Mouse (Mus musculus) MEL (cell line): ENCODE results near the gene Crebzf. TPM values are rescaled to one million over a fixed set of nuclear protein-coding genes. Genes with fewer than 3 reads are reported as not detected.

ENCODE experiments used
- DNase-seq: peaks from one replicate; pipeline ENCODE4 v3.0.0; 2011; ENCODE audit warnings: low read depth, low spot score
- H3K27ac ChIP-seq: 2 replicates; pipeline ENCODE4 v1.5.1; 2012; ENCODE audit warnings: low read depth, mild to moderate bottlenecking, control low read depth, low read length, moderate library complexity; ENCODE audit not compliant: control insufficient read depth
- H3K27me3 ChIP-seq, 2 experiments: fragments of 150-350 bp in 1 of 2; sonication (generic) in 1 of 2; 2 replicates each; pipeline ENCODE4 v1.6.1; 2012; ENCODE audit warnings: low read length in 2 of 2, mild to moderate bottlenecking in 2 of 2, improper control_type of control experiment in 1 of 2, moderate library complexity in 1 of 2; ENCODE audit not compliant: insufficient read depth in 2 of 2, control insufficient read depth in 1 of 2
- H3K36me3 ChIP-seq, 2 experiments: 2 replicates each; pipeline ENCODE4 v1.6.1; 2012 to 2014; ENCODE audit warnings: low read length in 2 of 2, improper control_type of control experiment in 1 of 2, inconsistent platforms in 1 of 2, mild to moderate bottlenecking in 1 of 2; ENCODE audit not compliant: insufficient read depth in 2 of 2, control insufficient read depth in 1 of 2
- H3K4me1 ChIP-seq, 2 experiments: fragments of 150-350 bp in 1 of 2; sonication (generic) in 1 of 2; 2 replicates each; pipeline ENCODE4 v1.6.1; 2012; ENCODE audit warnings: low read length in 2 of 2, improper control_type of control experiment in 1 of 2, mild to moderate bottlenecking in 1 of 2; ENCODE audit not compliant: insufficient read depth in 2 of 2, control insufficient read depth in 1 of 2
- H3K4me3 ChIP-seq, 2 experiments: fragments of 150-350 bp in 1 of 2; sonication (generic) in 1 of 2; 2 replicates each; pipeline ENCODE4 v1.5.1; 2012; ENCODE audit warnings: low read depth in 2 of 2, low read length in 2 of 2, mild to moderate bottlenecking in 2 of 2, moderate library complexity in 2 of 2, control low read depth in 1 of 2, improper control_type of control experiment in 1 of 2; ENCODE audit not compliant: control insufficient read depth in 1 of 2, insufficient read depth in 1 of 2
- H3K79me2 ChIP-seq: 2 replicates; pipeline ENCODE4 v1.6.1; 2012; ENCODE audit warnings: mild to moderate bottlenecking, low read length, moderate library complexity; ENCODE audit not compliant: control insufficient read depth, poor library complexity, insufficient read depth
- H3K9ac ChIP-seq: 2 replicates; pipeline ENCODE4 v1.6.1; 2012; ENCODE audit warnings: low read depth, mild to moderate bottlenecking, control low read depth, low read length, moderate library complexity; ENCODE audit not compliant: control insufficient read depth, poor library complexity, severe bottlenecking
- H3K9me3 ChIP-seq: fragments of 150-350 bp; sonication (generic); replicated peaks from 2 replicates; pipeline ENCODE4 v1.6.1; 2012; ENCODE audit warnings: mild to moderate bottlenecking, low read length, improper control_type of control experiment, moderate library complexity; ENCODE audit not compliant: insufficient read depth
- CHD1 ChIP-seq: IDR thresholded peaks from 2 replicates; pipeline ENCODE4 v1.6.1; 2012; ENCODE audit warnings: low read depth, mild to moderate bottlenecking, inconsistent platforms, low read length, improper control_type of control experiment
- CHD2 ChIP-seq: IDR thresholded peaks from 2 replicates; pipeline ENCODE4 v1.6.1; 2011; ENCODE audit warnings: low read length, improper control_type of control experiment
- CTCF ChIP-seq, 3 experiments: IDR thresholded peaks in 2 of 3; conservative IDR thresholded peaks in 1 of 3; 2 replicates each; pipeline ENCODE4 v1.5.1; 2011 to 2012; ENCODE audit warnings: low read length in 3 of 3, low read depth in 2 of 3, mild to moderate bottlenecking in 2 of 3, improper control_type of control experiment in 1 of 3, inconsistent platforms in 1 of 3, mixed read lengths in 1 of 3, moderate library complexity in 1 of 3; ENCODE audit not compliant: control insufficient read depth in 1 of 3, insufficient read depth in 1 of 3, poor library complexity in 1 of 3, severe bottlenecking in 1 of 3
- E2F4 ChIP-seq: IDR thresholded peaks from 2 replicates; pipeline ENCODE4 v1.6.1; 2011; ENCODE audit warnings: low read depth, low read length, improper control_type of control experiment, borderline replicate concordance
- ETS1 ChIP-seq: IDR thresholded peaks from 2 replicates; pipeline ENCODE4 v1.6.1; 2012; ENCODE audit warnings: low read depth, mild to moderate bottlenecking, inconsistent platforms, low read length, improper control_type of control experiment, moderate library complexity
- GABPA ChIP-seq: IDR thresholded peaks from 2 replicates; pipeline ENCODE4 v1.6.1; 2012; ENCODE audit warnings: low read depth, mild to moderate bottlenecking, inconsistent platforms, low read length, improper control_type of control experiment, moderate library complexity
- GATA1 ChIP-seq: IDR thresholded peaks from 2 replicates; pipeline ENCODE4 v1.6.1; 2011; ENCODE audit warnings: low read depth, low read length, improper control_type of control experiment
- HCFC1 ChIP-seq: IDR thresholded peaks from 2 replicates; pipeline ENCODE4 v1.6.1; 2012; ENCODE audit warnings: low read depth, mild to moderate bottlenecking, inconsistent platforms, low read length, improper control_type of control experiment, moderate library complexity
- KAT2A ChIP-seq: conservative IDR thresholded peaks from 2 replicates; pipeline ENCODE4 v1.6.1; 2012; ENCODE audit warnings: low read depth, low read length, improper control_type of control experiment, inconsistent platforms
- MAFK ChIP-seq: IDR thresholded peaks from 2 replicates; pipeline ENCODE4 v1.6.1; 2011; ENCODE audit warnings: low read depth, mild to moderate bottlenecking, low read length, improper control_type of control experiment, borderline replicate concordance
- MXI1 ChIP-seq: IDR thresholded peaks from 2 replicates; pipeline ENCODE4 v1.6.1; 2011; ENCODE audit warnings: mild to moderate bottlenecking, low read depth, low read length, improper control_type of control experiment
- MYB ChIP-seq: IDR thresholded peaks from 2 replicates; pipeline ENCODE4 v1.6.1; 2011; ENCODE audit warnings: mild to moderate bottlenecking, low read depth, low read length, improper control_type of control experiment
- MYC ChIP-seq: IDR thresholded peaks from 2 replicates; pipeline ENCODE4 v1.6.1; 2011; ENCODE audit warnings: low read depth, mild to moderate bottlenecking, low read length, improper control_type of control experiment, moderate library complexity
- NELFE ChIP-seq: IDR thresholded peaks from 2 replicates; pipeline ENCODE4 v1.6.1; 2011; ENCODE audit warnings: low read depth, low read length, improper control_type of control experiment
- NRF1 ChIP-seq: IDR thresholded peaks from 2 replicates; pipeline ENCODE4 v1.6.1; 2014; ENCODE audit warnings: low read depth, mild to moderate bottlenecking, inconsistent platforms, low read length, improper control_type of control experiment, moderate library complexity; ENCODE audit not compliant: poor library complexity, insufficient read depth, severe bottlenecking
- POLR2A ChIP-seq, 2 experiments: IDR thresholded peaks; 2 replicates each; pipeline ENCODE4 v1.6.1; 2011 to 2012; ENCODE audit warnings: low read length in 2 of 2, mild to moderate bottlenecking in 2 of 2, control low read depth in 1 of 2, improper control_type of control experiment in 1 of 2, low read depth in 1 of 2, moderate library complexity in 1 of 2; ENCODE audit not compliant: control insufficient read depth in 1 of 2, insufficient read depth in 1 of 2, poor library complexity in 1 of 2
- POLR2AphosphoS2 ChIP-seq: IDR thresholded peaks from 2 replicates; pipeline ENCODE4 v1.6.1; 2011; ENCODE audit warnings: low read length, improper control_type of control experiment
- POLR2AphosphoS5 ChIP-seq: IDR thresholded peaks from 2 replicates; pipeline ENCODE4 v1.6.1; 2012; ENCODE audit warnings: low read depth, borderline replicate concordance, mild to moderate bottlenecking, inconsistent platforms, low read length, moderate library complexity, mixed read lengths
- RAD21 ChIP-seq: IDR thresholded peaks from 2 replicates; pipeline ENCODE4 v1.6.1; 2011; ENCODE audit warnings: mild to moderate bottlenecking, low read depth, low read length, improper control_type of control experiment
- RCOR1 ChIP-seq: IDR thresholded peaks from 2 replicates; pipeline ENCODE4 v1.6.1; 2012; ENCODE audit warnings: low read depth, mild to moderate bottlenecking, inconsistent platforms, low read length, improper control_type of control experiment
- SMC3 ChIP-seq: IDR thresholded peaks from 2 replicates; pipeline ENCODE4 v1.6.1; 2011; ENCODE audit warnings: low read depth, low read length, improper control_type of control experiment
- TAL1 ChIP-seq: IDR thresholded peaks from 2 replicates; pipeline ENCODE4 v1.6.1; 2012; ENCODE audit warnings: mild to moderate bottlenecking, inconsistent platforms, low read length, moderate library complexity, mixed read lengths
- TBP ChIP-seq: IDR thresholded peaks from 2 replicates; pipeline ENCODE4 v1.8.0; 2011; ENCODE audit warnings: low read depth, low read length, improper control_type of control experiment
- UBTF ChIP-seq: IDR thresholded peaks from 2 replicates; pipeline ENCODE4 v1.6.1; 2012; ENCODE audit warnings: low read depth, mild to moderate bottlenecking, inconsistent platforms, low read length, improper control_type of control experiment, moderate library complexity, borderline replicate concordance; ENCODE audit not compliant: insufficient read depth
- USF1 ChIP-seq: IDR thresholded peaks from 2 replicates; pipeline ENCODE4 v1.6.1; 2014; ENCODE audit warnings: low read depth, mild to moderate bottlenecking, inconsistent platforms, low read length, improper control_type of control experiment, moderate library complexity
- USF2 ChIP-seq, 2 experiments: IDR thresholded peaks; 2 replicates each; pipeline ENCODE4 v1.6.1; 2011 to 2012; ENCODE audit warnings: improper control_type of control experiment in 2 of 2, low read length in 2 of 2, borderline replicate concordance in 1 of 2, inconsistent platforms in 1 of 2, low read depth in 1 of 2, mild to moderate bottlenecking in 1 of 2; ENCODE audit not compliant: insufficient read depth in 1 of 2
- ZKSCAN1 ChIP-seq: IDR thresholded peaks from 2 replicates; pipeline ENCODE4 v1.6.1; 2012; ENCODE audit warnings: low read depth, mild to moderate bottlenecking, inconsistent platforms, low read length, improper control_type of control experiment, moderate library complexity
- ZMIZ1 ChIP-seq: IDR thresholded peaks from 2 replicates; pipeline ENCODE4 v1.6.1; 2012; ENCODE audit warnings: low read depth, mild to moderate bottlenecking, inconsistent platforms, low read length, improper control_type of control experiment, moderate library complexity
- ZNF384 ChIP-seq: IDR thresholded peaks from 2 replicates; pipeline ENCODE4 v1.6.1; 2012; ENCODE audit warnings: low read depth, mild to moderate bottlenecking, inconsistent platforms, low read length, improper control_type of control experiment
- polyA plus RNA-seq, 2 experiments: library from polyadenylated mRNA; stranded (reverse) in 1 of 2; unstranded in 1 of 2; fragments of >175 nt in 1 of 2; fragments of >200 nt in 1 of 2; gene quantifications; 2 replicates each; pipeline versions ENCODE4 v1.2.1 to v1.2.4; 2012; ENCODE audit warnings: low replicate concordance in 2 of 2, low read depth in 1 of 2; ENCODE audit not compliant: insufficient read length in 2 of 2, insufficient read depth in 1 of 2, missing spikeins in 1 of 2
- total RNA-seq: library from RNA; depleted of rRNA; stranded (reverse); fragments of 300-350 nt; gene quantifications from 2 replicates; pipeline ENCODE4 v1.2.3, GENCODE M21; 2012

Crebzf gene
- total and polyA plus RNA-seq, 3 experiments: 63.3 to 152 (median 78.9) TPM

DNA sequence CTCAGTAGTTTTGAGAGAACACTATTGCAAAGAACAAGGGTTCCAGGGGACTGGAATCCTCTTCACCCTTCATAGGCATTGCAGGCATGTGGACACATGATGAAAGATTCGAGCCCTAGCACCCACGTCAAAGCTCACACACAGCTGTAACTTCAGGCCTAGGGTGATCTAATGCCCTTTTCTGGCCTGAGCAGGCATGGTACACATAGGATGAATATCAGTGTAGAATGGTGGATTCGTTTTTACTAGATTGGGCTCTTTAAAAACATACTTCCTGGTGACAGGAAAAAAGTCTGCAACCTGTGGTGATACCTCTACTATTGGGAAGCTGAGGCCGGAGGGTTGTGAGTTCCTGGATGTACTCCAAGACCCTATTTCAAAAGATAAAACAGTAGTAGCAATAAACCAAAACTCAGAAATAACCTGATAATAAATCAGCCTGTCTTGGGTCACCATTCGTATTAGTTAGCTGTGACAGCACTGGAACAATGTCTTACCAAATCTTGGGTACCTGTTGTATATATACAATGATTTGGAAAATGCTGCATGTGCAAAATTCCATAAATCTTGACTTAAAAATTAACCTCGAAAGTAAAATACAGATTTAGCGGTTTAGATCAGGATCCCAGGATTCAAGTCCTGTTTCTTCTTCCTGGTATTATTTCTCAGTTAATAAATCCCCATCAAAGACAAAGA lies 13.8 kb downstream of the Crebzf start:
- Histone ChIP-seq H3K36me3 (peaks cover 4 to 19% of the 10 kb centered on the region in 2 experiments), H3K27me3 (no peaks in the 10 kb centered on the region), H3K4me1 (peaks cover 2 to 3% of the 10 kb centered on the region in 2 experiments; a peak in 3 of 4 replicates), H3K79me2 (peaks cover 3% of the 10 kb centered on the region; the same call in 1 of the 2 replicates), H3K4me3 (peak overlapping the region; percentile 62 to 78), H3K9me3 (no peaks in the 10 kb centered on the region), H3K27ac (peak overlapping the region; percentile 58; the same call in 1 of the 2 replicates), H3K9ac (peak overlapping the region; percentile 79)
- TF ChIP-seq POLR2AphosphoS2: peak; percentile 77
- no peak for TF ChIP-seq CTCF (IDR thresholded peaks at IDR 0.05 in 2 of 3, conservative IDR thresholded peaks at IDR 0.05 in 1 of 3; ENCODE audit: control insufficient read depth in 1 of 3, insufficient read depth in 1 of 3, low read depth in 2 of 3, low read length in 3 of 3, poor library complexity in 1 of 3, severe bottlenecking in 1 of 3)
- TF ChIP-seq MAFK: peak; percentile 66; the same call in 1 of the 2 replicates
- peak in 1 of 2 experiments; percentile 39; a peak in 1 of 4 replicates for TF ChIP-seq POLR2A (IDR thresholded peaks at IDR 0.05; ENCODE audit: control insufficient read depth in 1 of 2, insufficient read depth in 1 of 2, low read depth in 1 of 2, low read length in 2 of 2, poor library complexity in 1 of 2)
- TF ChIP-seq ETS1: no peak
- TF ChIP-seq RCOR1: peak; percentile 36
- TF ChIP-seq MYB: 0 out of 2 replicates have a peak, but pooled peaks have one; percentile 29
- peak; percentile 10; the same call in 1 of the 2 replicates for TF ChIP-seq MYC
- DNase-seq: peak; percentile 61

GRCm38 (mm10) chr7:90456845-90457468 lies 14.4 kb downstream of the Crebzf start, which contains the start of gene Tmem126a:
Gene Tmem126a, minus strand, starts transcription at chr7:90457229.
- H3K9ac ChIP-seq: peak within 1 kb of the TSS; percentile 79
- peak; percentile 72 for TF ChIP-seq MXI1
- no peak for TF ChIP-seq POLR2AphosphoS5
- TF ChIP-seq ZMIZ1: peak; percentile 84
- TF ChIP-seq TAL1: no peak
- no peak for TF ChIP-seq RAD21
- peak; percentile 93 for TF ChIP-seq USF1
- no peak for TF ChIP-seq GATA1
- no peak for TF ChIP-seq NRF1
- TF ChIP-seq ZKSCAN1: peak; percentile 55
- TF ChIP-seq CHD2: no peak; the same call in 1 of the 2 replicates
- peak; percentile 39; the same call in 1 of the 2 replicates for TF ChIP-seq ETS1
- no peak for TF ChIP-seq UBTF
- TF ChIP-seq SMC3: no peak
- peak; percentile 73 for TF ChIP-seq HCFC1
- no peak for TF ChIP-seq GABPA
- 0 out of 2 replicates have a peak, but pooled peaks have one; percentile 32 for TF ChIP-seq CHD1
- TF ChIP-seq USF2 (IDR thresholded peaks at IDR 0.05; ENCODE audit: borderline replicate concordance in 1 of 2, insufficient read depth in 1 of 2, low read depth in 1 of 2, low read length in 2 of 2): peak; percentile 11 to 60; a peak in 2 of 4 replicates
- no peak for TF ChIP-seq KAT2A
- peak; percentile 68 for TF ChIP-seq TBP
- TF ChIP-seq ZNF384: no peak
- TF ChIP-seq E2F4: no peak
- TF ChIP-seq NELFE: peak; percentile 63

More at GRCm38 (mm10) chr7:90456845-90457468, 14.4 kb downstream of the Crebzf start, which contains the start of gene Tmem126a:
- Histone ChIP-seq H3K27ac (peak within 1 kb of the TSS; percentile 58), H3K9me3 (no peaks in the 10 kb centered on the region), H3K36me3 (peaks cover 0 to 18% of the 10 kb centered on the region in 2 experiments; a peak in 3 of 4 replicates), H3K4me3 (peak within 1 kb of the TSS; percentile 62 to 78), H3K79me2 (peaks cover 3% of the 10 kb centered on the region; the same call in 1 of the 2 replicates), H3K27me3 (no peaks in the 10 kb centered on the region), H3K4me1 (peaks cover 2 to 3% of the 10 kb centered on the region in 2 experiments; a peak in 3 of 4 replicates)
- peak; percentile 90 for DNase-seq
